Mouse (Mus musculus) telencephalon, adult 2 months (tissue): ENCODE measurements around the gene Gjb3.

ENCODE experiments used
- DNase-seq: peaks from one replicate; pipeline ENCODE4 v3.0.0-alpha.2; 2011; ENCODE audit warnings: low read depth, low spot score

The Gjb3 gene

GRCm38 (mm10) chr4:127330181-127331100 lies at the start of gene Gjb3:
TSS of gene Gjb3 (minus strand) at chr4:127330844.
- DNase-seq = no peak

GRCm38 (mm10) chr4:127377344-127377743 lies 46.7 kb upstream of the Gjb3 start:
- no peak for DNase-seq

- no peak for DNase-seq
Measured at GRCm38 (mm10) chr4:127375541-127376177, 45.0 kb upstream of the Gjb3 start.

GRCm38 (mm10) chr4:127374645-127375044 lies 44.0 kb upstream of the Gjb3 start:
- DNase-seq = no peak

- DNase-seq = no peak
Measured at GRCm38 (mm10) chr4:127373491-127373890, 42.8 kb upstream of the Gjb3 start.

GRCm38 (mm10) chr4:127371546-127371945 lies 40.9 kb upstream of the Gjb3 start:
- no peak for DNase-seq

- no peak for DNase-seq
Measured at GRCm38 (mm10) chr4:127370447-127370846, 39.8 kb upstream of the Gjb3 start.

- no peak for DNase-seq
Measured at GRCm38 (mm10) chr4:127368379-127368973, 37.8 kb upstream of the Gjb3 start.

GRCm38 (mm10) chr4:127365834-127366233 lies 35.2 kb upstream of the Gjb3 start:
- DNase-seq = no peak

GRCm38 (mm10) chr4:127365433-127365832 lies 34.8 kb upstream of the Gjb3 start:
- DNase-seq = no peak

- DNase-seq = no peak
Measured at GRCm38 (mm10) chr4:127364431-127364830, 33.8 kb upstream of the Gjb3 start.

- no peak for DNase-seq
Measured at GRCm38 (mm10) chr4:127363331-127363730, 32.7 kb upstream of the Gjb3 start.

GRCm38 (mm10) chr4:127362520-127362919 lies 31.9 kb upstream of the Gjb3 start:
- DNase-seq = no peak

GRCm38 (mm10) chr4:127358018-127358417 lies 27.4 kb upstream of the Gjb3 start, which contains the start of gene Gjb5:
TSS of gene Gjb5 (minus strand) at chr4:127358181.
- DNase-seq = no peak

GRCm38 (mm10) chr4:127354506-127355485 lies 24.2 kb upstream of the Gjb3 start:
- no peak for DNase-seq

GRCm38 (mm10) chr4:127353951-127354438 lies 23.4 kb upstream of the Gjb3 start, which contains the start of gene Gjb4:
TSS of gene Gjb4 (minus strand) at chr4:127354081.
- DNase-seq = no peak

GRCm38 (mm10) chr4:127352594-127352993 lies 21.9 kb upstream of the Gjb3 start:
- DNase-seq = no peak

GRCm38 (mm10) chr4:127349560-127350300 lies 19.1 kb upstream of the Gjb3 start:
- no peak for DNase-seq

GRCm38 (mm10) chr4:127345000-127345399 lies 14.4 kb upstream of the Gjb3 start:
- no peak for DNase-seq

- DNase-seq = no peak
Measured at GRCm38 (mm10) chr4:127341372-127341771, 10.7 kb upstream of the Gjb3 start.
